Mouse (Mus musculus) kidney, postnatal 4 days (tissue): ENCODE measurements around the gene Slc1a7.

Experiments used
- DNase-seq, 2 experiments: peaks; one replicate each; pipeline ENCODE4 v3.0.0; 2021; ENCODE audit warnings: mixed read lengths in 2 of 2

The Slc1a7 gene

GRCm38 (mm10) chr4:107971162-107971561 lies 3.0 kb downstream of the Slc1a7 start:
- DNase-seq: no peak

- no peak for DNase-seq
Measured at GRCm38 (mm10) chr4:107974527-107974926, 6.4 kb downstream of the Slc1a7 start.

- DNase-seq: no peak
Measured at GRCm38 (mm10) chr4:107975004-107975403, 6.9 kb downstream of the Slc1a7 start.

- peak; percentile 54 to 64 for DNase-seq
Measured at GRCm38 (mm10) chr4:107977593-107977992, 9.5 kb downstream of the Slc1a7 start.

GRCm38 (mm10) chr4:107979530-107979929 lies 11.4 kb downstream of the Slc1a7 start:
- DNase-seq: peak; percentile 24 to 52

- no peak for DNase-seq
Measured at GRCm38 (mm10) chr4:107980002-107980600, 12.0 kb downstream of the Slc1a7 start.

- peak in 1 of 2 experiments; percentile 34 for DNase-seq
Measured at GRCm38 (mm10) chr4:107983717-107984116, 15.6 kb downstream of the Slc1a7 start.

- DNase-seq: peak; percentile 68 to 78
Measured at GRCm38 (mm10) chr4:107984282-107984981, 16.3 kb downstream of the Slc1a7 start.

GRCm38 (mm10) chr4:107985812-107986211 lies 17.7 kb downstream of the Slc1a7 start:
- no peak for DNase-seq

- no peak for DNase-seq
Measured at GRCm38 (mm10) chr4:107986386-107987168, 18.4 kb downstream of the Slc1a7 start.

GRCm38 (mm10) chr4:107988931-107989330 lies 20.8 kb downstream of the Slc1a7 start:
- DNase-seq: no peak

- DNase-seq: no peak
Measured at GRCm38 (mm10) chr4:107990818-107991217, 22.7 kb downstream of the Slc1a7 start.

GRCm38 (mm10) chr4:107991879-107992278 lies 23.7 kb downstream of the Slc1a7 start:
- DNase-seq: no peak

GRCm38 (mm10) chr4:107995011-107995410 lies 26.9 kb downstream of the Slc1a7 start:
- DNase-seq: no peak

- DNase-seq: no peak
Measured at GRCm38 (mm10) chr4:107995727-107996126, 27.6 kb downstream of the Slc1a7 start.

- no peak for DNase-seq
Measured at GRCm38 (mm10) chr4:107996418-107996986, 28.4 kb downstream of the Slc1a7 start.

- DNase-seq: peak; percentile 54 to 66
Measured at GRCm38 (mm10) chr4:107998641-107999332, 30.7 kb downstream of the Slc1a7 start.

- DNase-seq: no peak
Measured at GRCm38 (mm10) chr4:107999380-107999779, 31.2 kb downstream of the Slc1a7 start.

- DNase-seq: peak; percentile 27 to 33
Measured at GRCm38 (mm10) chr4:108005328-108005727, 37.2 kb downstream of the Slc1a7 start.

- no peak for DNase-seq
Measured at GRCm38 (mm10) chr4:108007532-108008103, 39.5 kb downstream of the Slc1a7 start.

- no peak for DNase-seq
Measured at GRCm38 (mm10) chr4:108008541-108008940, 40.4 kb downstream of the Slc1a7 start.

- DNase-seq: no peak
Measured at GRCm38 (mm10) chr4:108014466-108014865, 46.3 kb downstream of the Slc1a7 start.
